Mouse (Mus musculus) intestine, embryonic 16.5 days (tissue): ENCODE results near the gene Lamc3. TPM values are rescaled to one million over a fixed set of nuclear protein-coding genes. Genes with fewer than 3 reads are reported as not detected.

Experiments
- ATAC-seq: fragments of 200-750 bp; cut with Nextera tagmentation; 2 replicates; pipeline ENCODE4 v1.8.0; 2017; ENCODE audit warnings: moderate TSS enrichment, moderate library complexity
- H3K27ac ChIP-seq: fragments of 300-500 bp; sonication (generic); 2 replicates; pipeline ENCODE4 v1.5.1; 2014; ENCODE audit warnings: mild to moderate bottlenecking, low read length
- H3K27me3 ChIP-seq: fragments of 300-500 bp; sonication (generic); replicated peaks from 2 replicates; pipeline ENCODE4 v1.6.1; 2014; ENCODE audit warnings: low read length, control low read depth, mixed read lengths; ENCODE audit not compliant: control insufficient read depth, insufficient read depth
- H3K36me3 ChIP-seq: fragments of 300-500 bp; sonication (generic); 2 replicates; pipeline ENCODE4 v1.6.1; 2014; ENCODE audit warnings: low read length, control low read depth; ENCODE audit not compliant: control insufficient read depth, insufficient read depth
- H3K4me1 ChIP-seq: fragments of 300-500 bp; sonication (generic); 2 replicates; pipeline ENCODE4 v1.6.1; 2014; ENCODE audit warnings: low read length, control low read depth, mixed read lengths; ENCODE audit not compliant: control insufficient read depth, insufficient read depth
- H3K4me2 ChIP-seq: fragments of 300-500 bp; sonication (generic); 2 replicates; pipeline ENCODE4 v1.6.1; 2014; ENCODE audit warnings: low read depth, low read length, control low read depth
- H3K4me3 ChIP-seq: fragments of 300-500 bp; sonication (generic); 2 replicates; pipeline ENCODE4 v1.5.1; 2014; ENCODE audit warnings: mild to moderate bottlenecking, low read length
- H3K9ac ChIP-seq: fragments of 300-500 bp; sonication (generic); 2 replicates; pipeline ENCODE4 v1.6.1; 2014; ENCODE audit warnings: low read depth, low read length
- H3K9me3 ChIP-seq: fragments of 300-500 bp; sonication (generic); 2 replicates; pipeline ENCODE4 v1.6.1; 2016; ENCODE audit warnings: low read length, control low read depth; ENCODE audit not compliant: control insufficient read depth
- WGBS: fragments of 180-500 bp; shearing (Covaris S2); extraction: QIAGEN DNeasy Blood & Tissue Kit; methylation state at CpG from one replicate; pipeline ENCODE4 v1.1.7; 2014; 5-methylcytosine and 5-hydroxymethylcytosine counted together
- polyA plus RNA-seq: library from polyadenylated mRNA; unstranded; fragments of >200 nt; fragmentation: Nextera tagmentation; extraction: Ambion mirVana; gene quantifications from 2 replicates; pipeline ENCODE4 v1.2.1, GENCODE M21; 2015

Gene Lamc3
- polyA plus RNA-seq, 1 experiment from 2014 or later: 0.44 TPM

GRCm38 (mm10) chr2:31954779-31955181 lies 67.7 kb downstream of the Lamc3 start:
- Histone ChIP-seq H3K36me3 (no peaks in the 10 kb centered on the region), H3K4me1 (peaks cover 5% of the 10 kb centered on the region), H3K27ac (no peak overlapping the region), H3K4me2 (no peak overlapping the region), H3K4me3 (no peak overlapping the region), H3K9ac (no peak overlapping the region), H3K27me3 (peaks cover under 1% of the 10 kb centered on the region; the same call in 1 of the 2 replicates), H3K9me3 (no peaks in the 10 kb centered on the region)
- ATAC-seq: no peak
- 87% methylated on average over 9 of the region's 9 CpGs for WGBS

- Histone ChIP-seq H3K4me2 (no peak overlapping the region), H3K27me3 (no peaks in the 10 kb centered on the region), H3K4me1 (peaks cover 2% of the 10 kb centered on the region), H3K9me3 (no peaks in the 10 kb centered on the region), H3K4me3 (no peak overlapping the region), H3K27ac (no peak overlapping the region), H3K36me3 (no peaks in the 10 kb centered on the region), H3K9ac (no peak overlapping the region)
- 83% methylated on average over 5 of the region's 5 CpGs for WGBS
- ATAC-seq: no peak
These were observed 68.6 kb downstream of the Lamc3 start for GRCm38 (mm10) chr2:31955686-31956085.

GRCm38 (mm10) chr2:31957211-31957610 lies 70.1 kb downstream of the Lamc3 start:
- Histone ChIP-seq H3K9ac (no peak overlapping the region), H3K4me3 (no peak overlapping the region), H3K9me3 (no peaks in the 10 kb centered on the region), H3K27ac (no peak overlapping the region), H3K36me3 (no peaks in the 10 kb centered on the region), H3K4me2 (no peak overlapping the region), H3K27me3 (no peaks in the 10 kb centered on the region), H3K4me1 (no peaks in the 10 kb centered on the region; the same call in 1 of the 2 replicates)
- WGBS: 81% methylated on average over 10 of the region's 10 CpGs
- no peak for ATAC-seq

GRCm38 (mm10) chr2:31960986-31961385 lies 73.9 kb downstream of the Lamc3 start:
- WGBS: 94% methylated on average over 8 of the region's 8 CpGs

GRCm38 (mm10) chr2:31961791-31962222 lies 74.7 kb downstream of the Lamc3 start:
- no peak overlapping the region for H3K27ac ChIP-seq
- 70% methylated on average over 4 of the region's 4 CpGs for WGBS

More at GRCm38 (mm10) chr2:31960986-31961385, 73.9 kb downstream of the Lamc3 start:
- ATAC-seq: no peak
- Histone ChIP-seq H3K4me3 (no peak overlapping the region), H3K27me3 (no peaks in the 10 kb centered on the region), H3K9me3 (no peaks in the 10 kb centered on the region), H3K36me3 (no peaks in the 10 kb centered on the region), H3K4me2 (no peak overlapping the region), H3K9ac (no peak overlapping the region), H3K27ac (no peak overlapping the region), H3K4me1 (peaks cover 2% of the 10 kb centered on the region; the same call in 1 of the 2 replicates)

GRCm38 (mm10) chr2:31962501-31963224 lies 75.6 kb downstream of the Lamc3 start:
- Histone ChIP-seq H3K4me2 (no peak overlapping the region), H3K27me3 (no peaks in the 10 kb centered on the region)

More at GRCm38 (mm10) chr2:31961791-31962222, 74.7 kb downstream of the Lamc3 start:
- no peaks in the 10 kb centered on the region for H3K36me3 ChIP-seq
- H3K4me3 ChIP-seq: no peak overlapping the region
- no peak overlapping the region for H3K9ac ChIP-seq
- H3K4me1 ChIP-seq: peaks cover 2% of the 10 kb centered on the region; the same call in 1 of the 2 replicates
- no peaks in the 10 kb centered on the region for H3K27me3 ChIP-seq
- no peak overlapping the region for H3K4me2 ChIP-seq
- H3K9me3 ChIP-seq: no peaks in the 10 kb centered on the region
- peak; percentile 71 for ATAC-seq

GRCm38 (mm10) chr2:31963491-31963890 lies 76.4 kb downstream of the Lamc3 start:
- peaks cover 2% of the 10 kb centered on the region; the same call in 1 of the 2 replicates for H3K4me1 ChIP-seq
- H3K27me3 ChIP-seq: no peaks in the 10 kb centered on the region
- no peaks in the 10 kb centered on the region for H3K36me3 ChIP-seq
- no peak overlapping the region for H3K4me3 ChIP-seq
- no peak overlapping the region for H3K9ac ChIP-seq
- no peaks in the 10 kb centered on the region for H3K9me3 ChIP-seq
- 0 out of 2 replicates have a peak, but pooled peaks have one; percentile 47 for ATAC-seq
- H3K4me2 ChIP-seq: no peak overlapping the region
- H3K27ac ChIP-seq: no peak overlapping the region
- WGBS: 76% methylated on average over 7 of the region's 7 CpGs

More at GRCm38 (mm10) chr2:31962501-31963224, 75.6 kb downstream of the Lamc3 start:
- Histone ChIP-seq H3K4me1 (peaks cover 2% of the 10 kb centered on the region; the same call in 1 of the 2 replicates), H3K4me3 (no peak overlapping the region), H3K27ac (no peak overlapping the region), H3K36me3 (no peaks in the 10 kb centered on the region), H3K9ac (peak overlapping the region; percentile 39; the same call in 1 of the 2 replicates), H3K9me3 (no peaks in the 10 kb centered on the region)
- ATAC-seq: peak; percentile 60
- WGBS: 66% methylated on average over 8 of the region's 8 CpGs

GRCm38 (mm10) chr2:31964191-31964590 lies 77.1 kb downstream of the Lamc3 start:
- H3K27ac ChIP-seq: no peak overlapping the region
- no peaks in the 10 kb centered on the region for H3K36me3 ChIP-seq
- H3K4me3 ChIP-seq: no peak overlapping the region
- H3K4me2 ChIP-seq: no peak overlapping the region
- H3K9me3 ChIP-seq: no peaks in the 10 kb centered on the region
- H3K9ac ChIP-seq: no peak overlapping the region
- 68% methylated on average over 3 of the region's 3 CpGs for WGBS
- H3K27me3 ChIP-seq: no peaks in the 10 kb centered on the region
- ATAC-seq: no peak
- H3K4me1 ChIP-seq: peaks cover 2% of the 10 kb centered on the region; the same call in 1 of the 2 replicates

- Histone ChIP-seq H3K9me3 (no peaks in the 10 kb centered on the region), H3K27ac (no peak overlapping the region), H3K4me3 (no peak overlapping the region), H3K27me3 (no peaks in the 10 kb centered on the region), H3K4me1 (peaks cover 2% of the 10 kb centered on the region; the same call in 1 of the 2 replicates), H3K4me2 (no peak overlapping the region), H3K36me3 (no peaks in the 10 kb centered on the region), H3K9ac (no peak overlapping the region)
- ATAC-seq: no peak
These were observed 78.0 kb downstream of the Lamc3 start for GRCm38 (mm10) chr2:31965110-31965509.
